Mouse (Mus musculus) ovary, adult 18-20 months (tissue): Measurements from ENCODE around the gene Tecpr1.
A peak's percentile ranks its signal among the peaks of the same experiment; 100 is the strongest.

ENCODE experiments used
- DNase-seq: peaks from one replicate; pipeline ENCODE4 v3.0.0; 2022; ENCODE audit warnings: low spot score, mixed read lengths

Gene Tecpr1

GRCm38 (mm10) chr5:144165756-144166155 lies 57.7 kb downstream of the Tecpr1 start:
- DNase-seq: no peak

GRCm38 (mm10) chr5:144162813-144163517 lies 60.5 kb downstream of the Tecpr1 start:
- DNase-seq: no peak

DNA sequence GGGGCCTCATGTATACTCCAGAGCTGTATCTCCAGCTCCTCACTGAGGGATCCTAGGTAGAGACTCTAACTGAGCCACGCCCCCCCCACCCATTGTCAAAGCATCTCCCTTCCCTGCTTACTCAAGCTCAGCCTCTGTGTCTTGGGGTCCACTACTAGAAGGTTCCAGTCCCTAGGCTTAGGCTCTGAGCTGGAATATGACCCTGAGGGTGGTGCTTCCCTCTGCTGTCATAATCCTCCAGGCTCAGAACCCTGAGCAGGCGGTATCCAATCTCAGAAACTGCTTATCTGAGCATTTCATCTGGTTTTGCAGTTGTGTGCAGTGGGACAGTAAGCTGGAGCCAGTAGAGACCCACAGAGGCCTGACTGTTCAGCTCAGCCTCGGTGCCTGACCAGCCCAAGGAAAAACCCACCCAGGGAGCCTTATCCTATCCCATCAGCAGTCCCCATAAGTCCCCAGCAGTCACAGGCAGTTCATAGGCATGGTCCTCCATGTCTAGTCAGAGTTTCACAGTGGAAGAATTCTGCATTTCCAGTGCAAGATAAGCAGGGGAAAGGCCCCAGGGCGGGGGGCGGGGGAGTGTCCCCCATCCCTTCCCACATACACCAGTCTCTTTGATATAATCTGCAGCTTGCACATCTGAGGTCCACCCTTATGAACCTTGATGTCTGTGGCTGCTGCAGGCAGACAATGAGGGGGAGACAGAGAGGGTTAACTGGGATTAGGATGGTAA lies 61.2 kb downstream of the Tecpr1 start:
- no peak for DNase-seq

- no peak for DNase-seq
These were observed 64.3 kb downstream of the Tecpr1 start for GRCm38 (mm10) chr5:144159137-144159536.

- peak; percentile 86 for DNase-seq
These were observed 64.8 kb downstream of the Tecpr1 start for GRCm38 (mm10) chr5:144158604-144159003.

DNA sequence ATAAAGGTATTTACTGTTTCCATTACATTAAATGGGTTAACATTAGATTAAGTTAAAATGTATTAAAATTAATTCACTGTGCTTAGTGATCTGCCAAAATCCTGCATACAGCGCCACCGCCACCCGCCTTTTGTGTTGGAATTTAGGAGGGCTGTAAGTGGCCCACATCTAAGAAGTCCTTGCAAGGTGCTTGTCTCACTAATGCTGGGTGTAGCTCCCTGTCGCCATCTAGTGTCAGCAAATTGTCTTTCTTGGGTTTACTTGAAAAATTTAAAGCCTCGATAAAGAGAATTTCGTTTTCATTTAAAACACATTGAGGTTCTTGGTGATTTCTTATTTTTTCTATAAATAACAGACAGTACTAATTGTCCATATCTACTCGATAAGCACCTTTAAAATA lies 68.9 kb downstream of the Tecpr1 start:
- DNase-seq: no peak

GRCm38 (mm10) chr5:144151270-144151669 lies 72.1 kb downstream of the Tecpr1 start:
- DNase-seq: no peak

- DNase-seq: no peak
These were observed 73.9 kb downstream of the Tecpr1 start for GRCm38 (mm10) chr5:144149530-144149929.

DNA sequence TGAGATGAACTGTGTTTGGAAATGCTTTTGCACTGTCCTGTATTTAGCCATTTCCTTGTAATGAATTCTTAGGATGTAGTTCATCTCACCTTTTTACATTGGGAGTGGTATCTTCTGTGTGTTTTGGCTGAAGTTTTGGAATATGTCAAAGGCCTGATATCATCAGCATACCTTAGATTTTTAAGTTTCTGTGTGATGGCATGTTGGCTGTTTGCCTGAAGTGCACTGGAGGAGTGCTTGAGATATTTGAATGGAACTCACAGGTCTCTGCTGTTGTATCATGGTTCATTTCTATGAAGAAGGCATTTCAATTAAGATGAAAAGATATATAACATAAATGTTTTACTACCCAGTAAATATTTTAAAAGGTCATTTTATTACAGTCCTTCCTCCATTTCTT lies 76.5 kb downstream of the Tecpr1 start:
- DNase-seq: no peak
